Mouse (Mus musculus) CH12.LX (cell line): ENCODE measurements around the gene Slc9a8.

Experiments used
- CTCF ChIP-seq, 2 experiments: IDR thresholded peaks in 1 of 2; conservative IDR thresholded peaks in 1 of 2; 2 replicates each; pipeline ENCODE4 v1.5.1; 2011 to 2012; ENCODE audit warnings: low read depth in 2 of 2, low read length in 2 of 2, improper control_type of control experiment in 1 of 2, inconsistent platforms in 1 of 2, mild to moderate bottlenecking in 1 of 2, moderate library complexity in 1 of 2
- HCFC1 ChIP-seq: IDR thresholded peaks from 2 replicates; pipeline ENCODE4 v1.6.1; 2012; ENCODE audit warnings: low read depth, mild to moderate bottlenecking, inconsistent platforms, low read length, improper control_type of control experiment
- MAX ChIP-seq: IDR thresholded peaks from 2 replicates; pipeline ENCODE4 v1.6.1; 2011; ENCODE audit warnings: low read length, improper control_type of control experiment
- POLR2A ChIP-seq: IDR thresholded peaks from 2 replicates; pipeline ENCODE4 v1.6.1; 2011; ENCODE audit warnings: low read depth, mild to moderate bottlenecking, improper control_type of control experiment, low read length
- TBP ChIP-seq: conservative IDR thresholded peaks from 2 replicates; pipeline ENCODE4 v1.6.1; 2011; ENCODE audit warnings: low read depth, low read length, improper control_type of control experiment
- ZC3H11A ChIP-seq: IDR thresholded peaks from 2 replicates; pipeline ENCODE4 v1.6.1; 2012; ENCODE audit warnings: low read depth, mild to moderate bottlenecking, inconsistent platforms, low read length, improper control_type of control experiment

- TF ChIP-seq POLR2A: no peak
- no peak for TF ChIP-seq ZC3H11A
- TF ChIP-seq MAX: 0 out of 2 replicates have a peak, but pooled peaks have one; percentile 22
- TF ChIP-seq CTCF (conservative IDR thresholded peaks at IDR 0.05 in 1 of 2, IDR thresholded peaks at IDR 0.05 in 1 of 2; ENCODE audit: low read depth in 2 of 2, low read length in 2 of 2): no peak
- no peak for TF ChIP-seq HCFC1
- TF ChIP-seq TBP: no peak
Observed at GRCm38 (mm10) chr2:167382389-167382788, 39.1 kb upstream of the Slc9a8 start.
